Mouse (Mus musculus): ENCODE results near the gene Atf2. TPM values are rescaled to one million over a fixed set of nuclear protein-coding genes. Genes with fewer than 3 reads are reported as not detected.

Gene Atf2
- polyA plus RNA-seq, 2 experiments, result 8.2 to 13.0 TPM

- Histone ChIP-seq H3K27ac (no peak overlapping the region), H3K9ac (replicated peaks) (no peak overlapping the region), H3K4me2 (ENCODE audit: low read depth) (no peak overlapping the region), H3K27me3 (ENCODE audit: control insufficient read depth, insufficient read depth, low read length) (peaks cover 7% of the 10 kb centered on the region), H3K36me3 (replicated peaks; ENCODE audit: control insufficient read depth, insufficient read depth, low read depth) (no peaks in the 10 kb centered on the region), H3K4me1 (replicated peaks; ENCODE audit: control insufficient read depth in 2 of 2, insufficient read depth in 2 of 2, low read length in 1 of 2) (no peaks in the 10 kb centered on the region), H3K4me3 (ENCODE audit: insufficient read depth in 1 of 2, low read depth in 2 of 2, low read length in 2 of 2) (no peak overlapping the region), H3K9me3 (ENCODE audit: control insufficient read depth, low read length) (no peaks in the 10 kb centered on the region)
- no peak for ATAC-seq (ENCODE audit: insufficient read depth)
- WGBS (ENCODE audit: insufficient replicate concordance), result 6% methylated on average over 9 of the region's 9 CpGs
- no peak for DNase-seq (ENCODE audit: low read depth in 3 of 3, low spot score in 3 of 3)
- no peak for TF ChIP-seq CTCF (IDR thresholded peaks at IDR 0.05; ENCODE audit: low read depth)
- TF ChIP-seq EP300 (IDR thresholded peaks at IDR 0.05; ENCODE audit: low read depth), result no peak
Observed at GRCm38 (mm10) chr2:73782371-73782905, 110.0 kb downstream of the Atf2 start.

DNA sequence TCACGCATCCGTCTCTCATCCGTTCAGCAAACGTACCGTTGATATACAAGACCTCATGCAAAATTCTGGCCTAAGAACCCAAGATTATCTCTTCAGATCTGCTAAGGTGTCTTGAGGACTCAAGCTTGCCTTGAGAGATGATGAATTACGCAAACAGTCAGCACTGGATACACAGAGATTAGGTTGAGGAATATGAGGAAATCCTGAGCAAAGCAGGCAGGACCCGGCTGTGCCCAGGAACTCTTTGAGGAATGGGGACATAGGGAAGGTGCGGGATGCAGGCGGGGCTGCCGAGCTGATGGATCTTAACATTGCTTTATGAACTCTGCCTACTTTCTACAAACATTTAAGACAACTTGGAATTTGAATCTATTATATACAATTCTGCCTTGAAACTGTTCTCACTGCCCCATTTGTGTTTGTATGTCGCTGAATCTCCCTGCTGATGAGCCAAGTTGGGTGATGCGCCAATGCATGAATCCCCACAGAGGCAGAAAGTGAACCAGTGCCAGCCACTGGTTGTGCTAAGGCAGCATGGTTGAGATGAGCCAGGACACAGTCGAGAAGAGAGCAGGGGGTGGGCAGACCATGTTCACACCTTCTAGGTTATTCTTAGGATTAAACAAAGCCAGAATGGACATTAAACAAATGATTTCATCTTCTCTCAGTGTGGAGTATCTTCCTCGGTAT lies 112.0 kb downstream of the Atf2 start:
- 0 out of 4 replicates have a peak, but pooled peaks cover 0 to 2% of the 10 kb centered on the region in 2 experiments for H3K4me1 ChIP-seq (replicated peaks; ENCODE audit: control insufficient read depth in 2 of 2, insufficient read depth in 2 of 2, low read length in 1 of 2)
- no peak overlapping the region for H3K27ac ChIP-seq
- no peak overlapping the region for H3K4me3 ChIP-seq (ENCODE audit: insufficient read depth in 1 of 2, low read depth in 2 of 2, low read length in 2 of 2)
- no peaks in the 10 kb centered on the region for H3K9me3 ChIP-seq (ENCODE audit: control insufficient read depth, low read length)
- no peak for DNase-seq (ENCODE audit: low read depth in 3 of 3, low spot score in 3 of 3)
- 62% methylated on average over 14 of the region's 14 CpGs for WGBS (ENCODE audit: insufficient replicate concordance)
- no peak overlapping the region for H3K9ac ChIP-seq (replicated peaks)
- no peak for TF ChIP-seq CTCF (IDR thresholded peaks at IDR 0.05; ENCODE audit: low read depth)
- no peak for TF ChIP-seq EP300 (IDR thresholded peaks at IDR 0.05; ENCODE audit: low read depth)
- H3K27me3 ChIP-seq (ENCODE audit: control insufficient read depth, insufficient read depth, low read length), result peaks cover 26% of the 10 kb centered on the region
- H3K4me2 ChIP-seq (ENCODE audit: low read depth), result no peak overlapping the region
- ATAC-seq (ENCODE audit: insufficient read depth), result no peak
- H3K36me3 ChIP-seq (replicated peaks; ENCODE audit: control insufficient read depth, insufficient read depth, low read depth), result no peaks in the 10 kb centered on the region

GRCm38 (mm10) chr2:73779796-73780195 lies 112.6 kb downstream of the Atf2 start:
- WGBS (ENCODE audit: insufficient replicate concordance), result 63% methylated on average over 7 of the region's 7 CpGs
- Histone ChIP-seq H3K4me2 (ENCODE audit: low read depth) (no peak overlapping the region), H3K4me1 (replicated peaks; ENCODE audit: control insufficient read depth in 2 of 2, insufficient read depth in 2 of 2, low read length in 1 of 2) (0 out of 4 replicates have a peak, but pooled peaks cover 0 to 2% of the 10 kb centered on the region in 2 experiments), H3K36me3 (replicated peaks; ENCODE audit: control insufficient read depth, insufficient read depth, low read depth) (no peaks in the 10 kb centered on the region), H3K27me3 (ENCODE audit: control insufficient read depth, insufficient read depth, low read length) (peaks cover 32% of the 10 kb centered on the region), H3K4me3 (ENCODE audit: insufficient read depth in 1 of 2, low read depth in 2 of 2, low read length in 2 of 2) (no peak overlapping the region), H3K9ac (replicated peaks) (no peak overlapping the region), H3K9me3 (ENCODE audit: control insufficient read depth, low read length) (no peaks in the 10 kb centered on the region), H3K27ac (no peak overlapping the region)
- TF ChIP-seq CTCF (IDR thresholded peaks at IDR 0.05; ENCODE audit: low read depth) (no peak), EP300 (IDR thresholded peaks at IDR 0.05; ENCODE audit: low read depth) (no peak)
- DNase-seq (ENCODE audit: low read depth in 3 of 3, low spot score in 3 of 3) (no peak), ATAC-seq (ENCODE audit: insufficient read depth) (no peak)

DNA sequence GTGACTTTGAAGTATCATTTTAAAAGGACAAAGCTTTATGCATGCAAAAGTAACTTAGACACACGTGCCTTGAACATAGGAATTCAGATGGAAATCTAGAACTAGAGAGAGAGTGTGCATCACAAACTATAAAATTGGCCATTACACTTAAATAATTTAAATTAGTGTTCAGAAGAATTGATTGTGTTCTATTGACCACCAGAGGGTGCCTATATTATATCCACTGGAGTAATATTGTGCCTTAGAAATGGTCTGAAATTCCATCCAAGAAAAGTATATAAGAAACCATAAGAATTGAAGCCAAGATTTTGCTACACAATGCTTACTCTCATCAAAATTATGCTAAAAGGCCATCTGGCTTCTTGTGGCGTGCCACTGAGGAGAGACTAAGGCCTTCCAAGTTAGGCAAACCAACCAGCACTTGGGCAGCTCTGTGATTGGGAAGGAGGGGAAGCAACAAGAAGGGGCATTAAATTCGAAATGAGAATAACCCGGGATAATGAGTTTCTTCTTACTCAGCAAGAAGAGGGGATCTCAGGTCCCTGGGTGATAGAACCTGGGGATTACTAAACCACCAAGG lies 113.3 kb downstream of the Atf2 start:
- 51% methylated on average over 4 of the region's 4 CpGs for WGBS (ENCODE audit: insufficient replicate concordance)
- no peak overlapping the region for H3K27ac ChIP-seq
- no peak overlapping the region for H3K4me3 ChIP-seq (ENCODE audit: insufficient read depth in 1 of 2, low read depth in 2 of 2, low read length in 2 of 2)
- no peak for TF ChIP-seq EP300 (IDR thresholded peaks at IDR 0.05; ENCODE audit: low read depth)
- no peak for TF ChIP-seq CTCF (IDR thresholded peaks at IDR 0.05; ENCODE audit: low read depth)
- DNase-seq (ENCODE audit: low read depth in 3 of 3, low spot score in 3 of 3), result no peak
- H3K9ac ChIP-seq (replicated peaks), result no peak overlapping the region
- H3K4me2 ChIP-seq (ENCODE audit: low read depth), result no peak overlapping the region
- H3K4me1 ChIP-seq (replicated peaks; ENCODE audit: control insufficient read depth in 2 of 2, insufficient read depth in 2 of 2, low read length in 1 of 2), result 0 out of 4 replicates have a peak, but pooled peaks cover 0 to 2% of the 10 kb centered on the region in 2 experiments
- H3K9me3 ChIP-seq (ENCODE audit: control insufficient read depth, low read length), result no peaks in the 10 kb centered on the region
- H3K36me3 ChIP-seq (replicated peaks; ENCODE audit: control insufficient read depth, insufficient read depth, low read depth), result no peaks in the 10 kb centered on the region
- H3K27me3 ChIP-seq (ENCODE audit: control insufficient read depth, insufficient read depth, low read length), result peaks cover 39% of the 10 kb centered on the region
- no peak for ATAC-seq (ENCODE audit: insufficient read depth)

- 39% methylated on average over 4 of the region's 4 CpGs for WGBS (ENCODE audit: insufficient replicate concordance)
- DNase-seq (ENCODE audit: low read depth in 3 of 3, low spot score in 3 of 3) (no peak), ATAC-seq (ENCODE audit: insufficient read depth) (no peak)
- H3K4me3 ChIP-seq (ENCODE audit: insufficient read depth in 1 of 2, low read depth in 2 of 2, low read length in 2 of 2), result no peak overlapping the region
- TF ChIP-seq EP300 (IDR thresholded peaks at IDR 0.05; ENCODE audit: low read depth), result no peak
- no peak for TF ChIP-seq CTCF (IDR thresholded peaks at IDR 0.05; ENCODE audit: low read depth)
- H3K9me3 ChIP-seq (ENCODE audit: control insufficient read depth, low read length), result no peaks in the 10 kb centered on the region
- 0 out of 4 replicates have a peak, but pooled peaks cover 0 to 2% of the 10 kb centered on the region in 2 experiments for H3K4me1 ChIP-seq (replicated peaks; ENCODE audit: control insufficient read depth in 2 of 2, insufficient read depth in 2 of 2, low read length in 1 of 2)
- no peak overlapping the region for H3K4me2 ChIP-seq (ENCODE audit: low read depth)
- H3K27ac ChIP-seq, result no peak overlapping the region
- H3K27me3 ChIP-seq (ENCODE audit: control insufficient read depth, insufficient read depth, low read length), result peaks cover 49% of the 10 kb centered on the region
- no peak overlapping the region for H3K9ac ChIP-seq (replicated peaks)
- no peaks in the 10 kb centered on the region for H3K36me3 ChIP-seq (replicated peaks; ENCODE audit: control insufficient read depth, insufficient read depth, low read depth)
Observed at GRCm38 (mm10) chr2:73776936-73777335, 115.5 kb downstream of the Atf2 start.
